Mouse (Mus musculus) limb, embryonic 12.5 days (tissue): ENCODE results near the gene Pth. TPM values are rescaled to one million over a fixed set of nuclear protein-coding genes. Genes with fewer than 3 reads are reported as not detected.
A peak's percentile ranks its signal among the peaks of the same experiment; 100 is the strongest.

Experiments used
- ATAC-seq: fragments of 200-750 bp; cut with Nextera tagmentation; 2 replicates; pipeline ENCODE4 v1.8.0; 2017; ENCODE audit warnings: low read depth, moderate TSS enrichment; ENCODE audit not compliant: insufficient number of reproducible peaks, insufficient read depth, low FRiP score, low TSS enrichment
- H3K27ac ChIP-seq: fragments of 300-500 bp; sonication (generic); 2 replicates; pipeline ENCODE4 v1.5.1; 2016; ENCODE audit warnings: mild to moderate bottlenecking, moderate library complexity
- H3K27me3 ChIP-seq: fragments of 300-500 bp; sonication (generic); 2 replicates; pipeline ENCODE4 v1.6.1; 2016; ENCODE audit warnings: mild to moderate bottlenecking, moderate library complexity
- H3K36me3 ChIP-seq: fragments of 300-500 bp; sonication (generic); 2 replicates; pipeline ENCODE4 v1.6.1; 2016; ENCODE audit warnings: mild to moderate bottlenecking, moderate library complexity
- H3K4me1 ChIP-seq: fragments of 300-500 bp; sonication (generic); replicated peaks from 2 replicates; pipeline ENCODE4 v1.6.1; 2016
- H3K4me2 ChIP-seq: fragments of 300-500 bp; sonication (generic); 2 replicates; pipeline ENCODE4 v1.6.1; 2016; ENCODE audit warnings: mild to moderate bottlenecking, moderate library complexity
- H3K4me3 ChIP-seq: fragments of 300-500 bp; sonication (generic); replicated peaks from 2 replicates; pipeline ENCODE4 v1.5.1; 2016; ENCODE audit warnings: mild to moderate bottlenecking
- H3K9ac ChIP-seq: fragments of 300-500 bp; sonication (generic); replicated peaks from 2 replicates; pipeline ENCODE4 v1.6.1; 2016; ENCODE audit warnings: mild to moderate bottlenecking, moderate library complexity
- H3K9me3 ChIP-seq: fragments of 300-500 bp; sonication (generic); 2 replicates; pipeline ENCODE4 v1.6.1; 2016; ENCODE audit warnings: mild to moderate bottlenecking, moderate library complexity
- WGBS: fragments of 180-500 bp; shearing (Covaris S2); methylation state at CpG from one replicate; pipeline ENCODE4 v1.1.7; 2016; 5-methylcytosine and 5-hydroxymethylcytosine counted together
- polyA plus RNA-seq: library from polyadenylated mRNA; unstranded; fragments of >200 nt; fragmentation: Nextera tagmentation; extraction: Ambion mirVana; gene quantifications from 2 replicates; pipeline ENCODE4 v1.2.1, GENCODE M21; 2016

Gene Pth
- polyA plus RNA-seq, 1 experiment from 2014 or later, result not detected

DNA sequence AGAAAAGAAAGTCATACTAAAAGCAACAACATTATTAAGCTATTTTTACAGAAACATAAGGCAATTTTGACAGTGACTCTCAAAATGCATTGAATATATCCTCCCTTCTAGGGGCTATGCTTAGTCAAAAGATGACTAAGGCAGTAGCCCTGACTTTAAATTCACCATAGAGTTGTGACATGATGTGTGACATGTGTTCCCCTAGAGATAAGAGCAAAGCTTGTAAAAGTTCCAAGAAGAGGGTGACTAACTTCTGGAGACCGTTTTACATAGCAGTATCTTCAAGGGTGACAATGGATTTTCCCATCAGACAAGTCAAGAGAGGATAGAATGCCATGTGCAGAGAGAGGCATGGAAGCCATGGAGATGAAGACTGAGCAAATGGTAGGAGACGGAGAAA, 3.2 kb upstream of the Pth start:
- Histone ChIP-seq H3K4me2 (no peak overlapping the region), H3K9ac (no peak overlapping the region), H3K27ac (no peak overlapping the region), H3K4me1 (no peaks in the 10 kb centered on the region), H3K27me3 (no peaks in the 10 kb centered on the region), H3K9me3 (no peaks in the 10 kb centered on the region), H3K4me3 (no peak overlapping the region), H3K36me3 (no peaks in the 10 kb centered on the region)
- no peak for ATAC-seq
- 88% methylated on average over 2 of the region's 2 CpGs for WGBS

DNA sequence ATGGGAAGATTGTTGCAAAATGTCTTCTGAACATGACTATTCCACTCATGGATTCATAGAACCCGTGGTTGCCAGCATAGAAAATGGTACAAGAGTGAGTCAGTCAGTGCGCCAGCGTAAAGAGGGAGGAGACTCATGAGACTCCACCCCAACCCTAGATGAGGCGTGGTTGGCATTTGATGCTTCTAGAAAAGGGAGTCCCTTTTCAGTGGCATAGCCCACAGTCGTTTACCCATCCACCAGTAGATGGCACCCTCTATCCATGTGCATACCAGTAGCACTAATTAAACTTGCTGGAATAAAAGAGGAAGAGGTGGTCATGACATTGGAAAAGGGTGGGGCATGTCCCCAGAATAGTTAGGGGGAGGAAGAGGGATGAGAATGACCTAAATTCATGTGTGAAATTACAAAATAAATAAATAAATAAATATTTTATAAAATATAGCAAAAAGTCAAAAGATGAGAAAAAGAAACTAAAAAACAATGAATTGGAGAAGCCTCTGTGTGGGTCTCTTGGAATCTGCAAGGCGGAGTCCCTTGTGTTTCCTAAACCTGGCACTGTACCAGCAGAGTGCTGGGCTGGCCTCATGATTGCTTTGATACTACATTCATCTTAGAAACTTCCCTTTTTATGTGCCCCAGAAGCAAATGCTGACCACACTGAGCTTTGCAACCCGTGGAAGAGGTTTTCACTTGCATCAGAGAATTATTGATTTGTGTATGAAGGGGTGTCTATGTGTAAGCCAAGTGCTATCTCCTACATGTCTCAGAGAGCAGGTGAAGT, 10.3 kb downstream of the Pth start:
- H3K9me3 ChIP-seq, result no peaks in the 10 kb centered on the region
- no peaks in the 10 kb centered on the region for H3K4me1 ChIP-seq
- 29% methylated on average over 7 of the region's 7 CpGs for WGBS
- no peak overlapping the region for H3K4me3 ChIP-seq
- no peaks in the 10 kb centered on the region for H3K36me3 ChIP-seq
- no peaks in the 10 kb centered on the region for H3K27me3 ChIP-seq
- ATAC-seq, result peak; percentile 80
- H3K9ac ChIP-seq, result no peak overlapping the region
- no peak overlapping the region for H3K27ac ChIP-seq
- H3K4me2 ChIP-seq, result no peak overlapping the region

DNA sequence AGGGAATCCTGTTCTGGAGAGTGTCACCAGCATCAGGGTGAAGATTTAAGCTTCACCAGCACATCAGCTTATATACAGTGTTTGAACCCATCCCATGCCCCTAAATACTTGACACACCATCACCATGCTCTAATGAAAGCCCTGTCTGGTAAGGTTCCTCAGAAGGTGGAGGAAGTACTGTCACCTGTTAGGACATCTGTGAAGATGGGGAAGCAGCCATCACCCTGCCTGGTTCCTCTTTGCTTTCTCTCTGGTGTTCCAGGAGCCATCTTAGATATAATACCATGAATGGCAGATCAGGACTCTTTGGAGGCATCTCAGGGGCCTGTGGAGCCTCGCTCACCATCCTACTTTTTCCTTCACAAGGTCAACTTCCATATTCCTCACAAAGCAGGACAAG, 15.7 kb downstream of the Pth start:
- H3K4me3 ChIP-seq, result no peak overlapping the region

DNA sequence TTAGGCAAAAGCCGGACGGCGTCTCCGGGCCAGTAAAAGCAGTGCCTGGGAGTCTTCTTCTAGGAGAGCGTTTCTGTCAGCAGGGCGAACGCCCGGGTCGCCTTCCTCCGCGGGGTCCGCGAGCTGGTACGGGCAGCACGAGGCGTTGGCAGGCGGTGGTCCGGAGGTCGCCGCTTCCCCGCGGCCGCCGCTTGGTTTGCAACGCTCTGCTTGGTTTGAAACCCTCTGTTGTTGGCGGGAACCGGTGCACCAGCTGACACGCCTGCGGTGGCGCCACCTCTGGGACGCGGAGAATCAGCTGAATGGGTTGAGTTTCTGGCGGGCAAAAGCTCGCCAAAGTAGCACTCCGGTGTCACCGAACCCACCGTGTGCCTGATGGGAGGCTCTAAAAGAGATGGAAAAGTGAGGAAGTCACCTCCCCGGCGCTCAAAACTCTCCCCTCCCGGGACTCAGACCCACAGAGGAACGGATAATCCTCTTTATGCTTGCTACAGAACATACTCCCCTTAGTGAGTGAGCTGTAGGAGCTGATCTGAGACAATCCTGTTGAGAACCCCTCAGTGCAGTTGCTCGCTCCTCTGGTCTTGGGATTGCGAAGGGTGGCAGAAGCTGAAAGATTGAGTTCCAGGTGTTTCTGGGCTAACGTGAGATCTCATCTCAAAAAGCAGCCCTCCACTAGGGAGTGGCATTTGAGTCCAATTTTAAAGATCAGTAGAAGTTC, 18.6 kb downstream of the Pth start:
- ATAC-seq, result peak; percentile 66
- peaks cover 3% of the 10 kb centered on the region; the same call in 1 of the 2 replicates for H3K27me3 ChIP-seq
- peak overlapping the region; percentile 81 for H3K4me2 ChIP-seq
- under 1% methylated on average over 44 of the region's 44 CpGs for WGBS
- peak overlapping the region; percentile 89 for H3K27ac ChIP-seq
- H3K4me1 ChIP-seq, result peaks cover 6% of the 10 kb centered on the region; the same call in 1 of the 2 replicates
- no peaks in the 10 kb centered on the region for H3K36me3 ChIP-seq
- H3K4me3 ChIP-seq, result peak overlapping the region; percentile 89
- peak overlapping the region; percentile 81 for H3K9ac ChIP-seq
- H3K9me3 ChIP-seq, result no peaks in the 10 kb centered on the region

More for the DNA sequence above, 15.7 kb downstream of the Pth start:
- Histone ChIP-seq H3K27me3 (peaks cover 3% of the 10 kb centered on the region; the same call in 1 of the 2 replicates), H3K9me3 (no peaks in the 10 kb centered on the region), H3K36me3 (no peaks in the 10 kb centered on the region), H3K4me2 (no peak overlapping the region), H3K9ac (no peak overlapping the region), H3K4me1 (peaks cover 6% of the 10 kb centered on the region; the same call in 1 of the 2 replicates), H3K27ac (no peak overlapping the region)
- no peak for ATAC-seq
- WGBS, result 78% methylated on average over 1 of the region's 1 CpGs

DNA sequence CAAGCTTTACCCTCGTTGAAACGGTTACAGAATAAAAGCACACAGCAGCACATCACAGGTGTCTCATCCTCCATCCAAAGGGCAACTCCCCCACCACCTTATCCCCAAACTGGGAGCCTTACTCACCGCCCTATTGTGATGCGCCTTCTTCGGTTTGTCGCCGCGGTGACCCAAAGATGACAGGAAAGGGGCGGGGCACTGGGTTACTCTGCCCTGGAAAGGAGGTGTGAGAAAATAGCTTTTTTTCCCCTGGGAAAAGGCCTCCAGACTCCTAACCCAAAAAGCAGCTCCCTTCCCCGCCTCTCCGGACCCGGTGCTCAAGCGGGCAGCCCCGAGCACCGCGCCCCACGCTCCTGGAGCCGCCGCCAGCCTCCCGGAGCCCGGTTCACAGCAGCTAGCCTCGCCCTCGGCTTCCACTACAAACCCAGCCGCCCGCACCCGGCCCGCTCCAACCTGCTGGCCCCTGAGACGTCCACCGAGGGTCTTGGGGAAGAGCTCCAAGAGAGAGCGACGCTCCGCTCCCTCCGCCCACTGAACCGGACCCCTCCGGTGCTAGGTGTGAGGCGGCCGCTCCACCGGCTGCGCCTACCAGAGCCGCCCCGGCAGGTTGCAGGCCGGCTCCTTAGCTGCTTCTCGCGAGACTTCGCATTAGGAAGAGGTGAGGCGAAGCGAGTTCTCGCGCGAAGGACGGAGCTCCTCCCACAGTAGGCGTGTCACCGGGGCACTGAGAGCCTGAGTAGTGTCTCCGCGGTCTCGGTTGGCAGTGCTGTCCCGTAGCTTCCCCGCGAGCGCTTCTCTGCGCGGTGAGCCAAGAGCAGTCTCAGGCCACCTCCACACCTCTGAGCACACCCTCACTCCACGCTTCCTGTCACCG, 19.4 kb downstream of the Pth start, which contains the start of gene Btbd10:
Gene Btbd10 (minus strand): TSS at position 647 of the 874 bp plus-strand sequence.
- Histone ChIP-seq H3K4me3 (peak within 1 kb of the TSS; percentile 89), H3K4me1 (peaks cover 6% of the 10 kb centered on the region; the same call in 1 of the 2 replicates), H3K27me3 (peaks cover 3% of the 10 kb centered on the region; the same call in 1 of the 2 replicates), H3K27ac (peak within 1 kb of the TSS; percentile 89), H3K36me3 (no peaks in the 10 kb centered on the region), H3K9me3 (no peaks in the 10 kb centered on the region), H3K4me2 (peak within 1 kb of the TSS; percentile 81), H3K9ac (peak within 1 kb of the TSS; percentile 81)
- ATAC-seq, result peak; percentile 98
- under 1% methylated on average over 64 of the region's 64 CpGs for WGBS

DNA sequence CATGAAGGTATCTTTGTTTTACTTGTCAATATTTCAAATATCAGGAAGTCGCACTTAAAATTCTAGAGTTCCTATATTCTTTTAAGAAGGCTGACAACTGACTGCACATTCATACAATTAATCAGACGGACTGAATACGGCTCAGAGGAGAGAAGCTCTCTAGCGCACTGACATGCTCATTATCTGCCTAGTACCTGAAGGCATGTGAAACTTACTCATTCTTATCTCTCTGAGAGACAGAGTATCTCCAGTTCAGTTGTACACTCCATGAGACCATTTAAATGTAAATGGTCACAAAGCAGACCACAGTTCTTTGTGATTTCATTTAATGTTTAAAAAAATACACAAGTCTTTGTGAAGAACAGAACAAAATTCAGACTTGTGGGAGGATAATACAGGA, 20.9 kb downstream of the Pth start:
- ATAC-seq, result no peak
- Histone ChIP-seq H3K27ac (no peak overlapping the region), H3K4me2 (no peak overlapping the region), H3K36me3 (no peaks in the 10 kb centered on the region), H3K9ac (no peak overlapping the region), H3K4me1 (peaks cover 6% of the 10 kb centered on the region; the same call in 1 of the 2 replicates), H3K27me3 (peaks cover 3% of the 10 kb centered on the region; the same call in 1 of the 2 replicates), H3K4me3 (no peak overlapping the region), H3K9me3 (no peaks in the 10 kb centered on the region)
- 90% methylated on average over 4 of the region's 4 CpGs for WGBS

DNA sequence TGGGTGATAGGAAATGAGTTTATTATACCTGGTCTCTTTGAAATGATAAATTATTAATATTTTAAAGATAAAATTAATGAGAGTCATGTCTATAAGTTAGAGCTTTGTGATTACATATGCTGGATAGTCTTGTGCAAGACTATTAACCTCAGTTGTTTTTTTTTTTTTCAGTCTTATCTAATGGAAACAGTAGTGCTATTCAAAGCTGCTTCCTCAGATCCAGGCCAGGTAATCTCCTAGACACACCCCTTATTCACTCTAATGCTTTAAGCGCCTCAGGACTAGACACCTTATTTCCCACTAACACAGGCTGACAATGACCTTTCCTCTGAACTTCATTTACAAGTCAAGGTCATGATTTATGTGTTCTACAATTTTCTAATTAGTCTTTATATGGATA, 39.3 kb downstream of the Pth start:
- WGBS, result 79% methylated on average over 1 of the region's 1 CpGs
- no peak for ATAC-seq
- Histone ChIP-seq H3K9ac (no peak overlapping the region), H3K4me1 (no peaks in the 10 kb centered on the region), H3K36me3 (no peaks in the 10 kb centered on the region), H3K27ac (no peak overlapping the region), H3K4me2 (no peak overlapping the region), H3K27me3 (no peaks in the 10 kb centered on the region), H3K4me3 (no peak overlapping the region), H3K9me3 (no peaks in the 10 kb centered on the region)

DNA sequence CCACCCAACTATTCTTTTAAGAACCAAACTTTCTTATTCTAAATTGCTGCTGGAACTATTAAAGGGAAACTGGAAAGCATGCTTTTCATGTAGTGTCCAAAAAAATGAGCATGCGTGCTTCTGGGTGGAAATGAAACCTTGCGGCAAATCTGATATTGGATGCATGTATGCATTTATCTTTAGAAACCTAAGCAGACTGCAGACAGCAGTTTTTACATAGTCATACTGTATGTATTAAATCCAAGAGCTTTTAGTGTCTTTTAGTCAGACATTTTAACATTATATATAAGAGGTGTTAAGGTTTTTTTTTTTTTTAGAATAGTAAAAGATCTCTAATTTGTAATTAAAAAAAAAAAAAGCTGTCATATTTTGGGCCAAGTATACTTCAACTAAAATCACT, 40.7 kb downstream of the Pth start:
- ATAC-seq, result no peak
- 94% methylated on average over 2 of the region's 2 CpGs for WGBS
- no peak overlapping the region for H3K4me2 ChIP-seq
- no peaks in the 10 kb centered on the region for H3K36me3 ChIP-seq
- no peaks in the 10 kb centered on the region for H3K9me3 ChIP-seq
- no peaks in the 10 kb centered on the region for H3K4me1 ChIP-seq
- H3K27ac ChIP-seq, result no peak overlapping the region
- no peak overlapping the region for H3K4me3 ChIP-seq
- no peak overlapping the region for H3K9ac ChIP-seq
- no peaks in the 10 kb centered on the region for H3K27me3 ChIP-seq

DNA sequence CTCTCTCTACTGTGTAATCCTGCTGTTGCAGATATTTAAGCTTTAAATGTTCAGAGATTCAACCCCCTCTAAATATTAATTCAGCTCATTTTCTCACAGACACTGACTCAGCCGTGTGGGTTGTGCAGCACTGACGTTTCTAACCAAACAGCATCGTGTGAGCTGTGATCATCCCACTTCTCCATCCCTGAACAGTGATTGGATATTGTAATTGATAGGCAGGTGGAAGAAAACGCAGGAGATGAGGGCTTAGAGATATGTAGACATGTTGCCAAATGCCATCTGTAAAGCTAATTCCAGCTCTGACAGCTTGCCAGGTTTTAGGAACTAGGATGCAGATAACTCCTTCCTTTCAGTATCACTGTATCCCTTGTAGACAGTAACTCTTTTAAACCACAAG, 41.1 kb downstream of the Pth start:
- Histone ChIP-seq H3K4me3 (no peak overlapping the region), H3K27me3 (no peaks in the 10 kb centered on the region), H3K4me2 (no peak overlapping the region), H3K9ac (no peak overlapping the region), H3K4me1 (no peaks in the 10 kb centered on the region), H3K36me3 (no peaks in the 10 kb centered on the region), H3K27ac (no peak overlapping the region), H3K9me3 (no peaks in the 10 kb centered on the region)
- ATAC-seq, result no peak
- 55% methylated on average over 4 of the region's 4 CpGs for WGBS
